Mouse (Mus musculus) CH12.LX (cell line): ENCODE measurements at regions not wholly inside any gene's neighbourhood (a gene's known extent, or its start where the extent isn't known, plus 50 kb on each side); places are given as distances from the start of the nearest gene placed in this dataset.
"Not testable (repeated sequence)": the region's sequence is repeated elsewhere in the genome, so short reads cannot be mapped to it uniquely, and the experiment has no call there.

Experiments
- DNase-seq: peaks from one replicate; pipeline ENCODE4 v3.0.0-alpha.2; 2013; ENCODE audit errors: extremely low read depth
- H3K27ac ChIP-seq: 2 replicates; pipeline ENCODE4 v1.5.1; 2012; ENCODE audit warnings: low read depth, mild to moderate bottlenecking, control low read depth, moderate library complexity; ENCODE audit not compliant: insufficient read depth
- H3K27me3 ChIP-seq: replicated peaks from 2 replicates; pipeline ENCODE3; 2012; ENCODE audit warnings: inconsistent platforms
- H3K36me3 ChIP-seq, 2 experiments: replicated peaks in 1 of 2; 2 replicates each; pipeline versions ENCODE3 to v1.6.1; 2012; ENCODE audit warnings: inconsistent platforms in 1 of 2, low read length in 1 of 2, mild to moderate bottlenecking in 1 of 2, mixed read lengths in 1 of 2, moderate library complexity in 1 of 2; ENCODE audit not compliant: control insufficient read depth in 1 of 2, insufficient read depth in 1 of 2
- H3K4me1 ChIP-seq, 2 experiments: 2 replicates each; pipeline ENCODE4 v1.6.1; 2012; ENCODE audit warnings: inconsistent platforms in 1 of 2, moderate library complexity in 1 of 2; ENCODE audit not compliant: insufficient read depth in 2 of 2, control insufficient read depth in 1 of 2
- H3K4me2 ChIP-seq: 2 replicates; pipeline ENCODE4 v1.6.1; 2012; ENCODE audit warnings: low read depth, mild to moderate bottlenecking, control low read depth; ENCODE audit not compliant: poor library complexity, insufficient read depth, severe bottlenecking
- H3K4me3 ChIP-seq, 3 experiments: fragments of 150-350 bp in 1 of 3; sonication (generic) in 1 of 3; replicated peaks in 1 of 3; 2 replicates each; pipeline versions ENCODE3 to v1.5.1; 2011 to 2012; ENCODE audit warnings: low read depth in 2 of 3, low read length in 2 of 3, mild to moderate bottlenecking in 2 of 3, moderate library complexity in 2 of 3, control low read depth in 1 of 3, improper control_type of control experiment in 1 of 3, inconsistent platforms in 1 of 3, mixed read lengths in 1 of 3; ENCODE audit not compliant: poor library complexity in 1 of 3
- H3K79me2 ChIP-seq: replicated peaks from 2 replicates; pipeline ENCODE4 v1.6.1; 2012; ENCODE audit warnings: mild to moderate bottlenecking, moderate library complexity; ENCODE audit not compliant: control insufficient read depth, poor library complexity, insufficient read depth, severe bottlenecking; ENCODE audit errors: extremely low read depth
- H3K9ac ChIP-seq: 2 replicates; pipeline ENCODE4 v1.6.1; 2012; ENCODE audit warnings: low read depth, mild to moderate bottlenecking, control low read depth, moderate library complexity; ENCODE audit not compliant: insufficient read depth
- H3K9me3 ChIP-seq: replicated peaks from 2 replicates; pipeline ENCODE3; 2012; ENCODE audit warnings: low read length, inconsistent platforms, mixed read lengths
- CHD2 ChIP-seq: IDR thresholded peaks from 2 replicates; pipeline ENCODE4 v1.6.1; 2011; ENCODE audit warnings: low read length, improper control_type of control experiment
- E2F4 ChIP-seq: IDR thresholded peaks from 2 replicates; pipeline ENCODE4 v1.6.1; 2011; ENCODE audit warnings: low read depth, low read length, improper control_type of control experiment; ENCODE audit not compliant: insufficient replicate concordance
- GABPA ChIP-seq: IDR thresholded peaks from 2 replicates; pipeline ENCODE4 v1.6.1; 2012; ENCODE audit warnings: low read depth, low read length, improper control_type of control experiment, inconsistent platforms; ENCODE audit not compliant: insufficient replicate concordance
- IRF4 ChIP-seq: IDR thresholded peaks from 2 replicates; pipeline ENCODE4 v1.6.1; 2014; ENCODE audit warnings: low read depth, mild to moderate bottlenecking, inconsistent platforms, low read length, improper control_type of control experiment
- KAT2A ChIP-seq: IDR thresholded peaks from 2 replicates; pipeline ENCODE4 v1.6.1; 2012; ENCODE audit warnings: low read length, improper control_type of control experiment, inconsistent platforms; ENCODE audit not compliant: insufficient replicate concordance
- MAZ ChIP-seq: IDR thresholded peaks from 2 replicates; pipeline ENCODE4 v1.6.1; 2012; ENCODE audit warnings: low read depth, mild to moderate bottlenecking, inconsistent platforms, low read length, improper control_type of control experiment, moderate library complexity
- MEF2A ChIP-seq: IDR thresholded peaks from 2 replicates; pipeline ENCODE4 v1.6.1; 2014; ENCODE audit warnings: low read depth, mild to moderate bottlenecking, inconsistent platforms, low read length, improper control_type of control experiment, borderline replicate concordance
- MXI1 ChIP-seq: IDR thresholded peaks from 2 replicates; pipeline ENCODE4 v1.6.1; 2011; ENCODE audit warnings: mild to moderate bottlenecking, low read depth, low read length, improper control_type of control experiment
- NELFE ChIP-seq: IDR thresholded peaks from 2 replicates; pipeline ENCODE4 v1.6.1; 2011; ENCODE audit warnings: low read depth, low read length, improper control_type of control experiment
- NRF1 ChIP-seq: IDR thresholded peaks from 2 replicates; pipeline ENCODE4 v1.6.1; 2014; ENCODE audit warnings: low read depth, mild to moderate bottlenecking, inconsistent platforms, low read length, improper control_type of control experiment, moderate library complexity
- POLR2A ChIP-seq: IDR thresholded peaks from 2 replicates; pipeline ENCODE4 v1.6.1; 2011; ENCODE audit warnings: low read depth, mild to moderate bottlenecking, improper control_type of control experiment, low read length
- POLR2AphosphoS2 ChIP-seq: IDR thresholded peaks from 2 replicates; pipeline ENCODE4 v1.6.1; 2011; ENCODE audit warnings: low read depth, low read length, improper control_type of control experiment
- RCOR1 ChIP-seq: conservative IDR thresholded peaks from 2 replicates; pipeline ENCODE4 v1.6.1; 2012; ENCODE audit warnings: low read depth, mild to moderate bottlenecking, inconsistent platforms, low read length, improper control_type of control experiment
- SIN3A ChIP-seq: IDR thresholded peaks from 2 replicates; pipeline ENCODE4 v1.6.1; 2012; ENCODE audit warnings: low read length, improper control_type of control experiment, inconsistent platforms
- SMC3 ChIP-seq: IDR thresholded peaks from 2 replicates; pipeline ENCODE4 v1.6.1; 2011; ENCODE audit warnings: low read depth, low read length, improper control_type of control experiment
- TCF12 ChIP-seq: IDR thresholded peaks from 2 replicates; pipeline ENCODE4 v1.6.1; 2014; ENCODE audit warnings: low read depth, mild to moderate bottlenecking, inconsistent platforms, low read length, improper control_type of control experiment
- USF2 ChIP-seq: conservative IDR thresholded peaks from 2 replicates; pipeline ENCODE4 v1.6.1; 2011; ENCODE audit warnings: low read depth, low read length, improper control_type of control experiment
- ZC3H11A ChIP-seq: IDR thresholded peaks from 2 replicates; pipeline ENCODE4 v1.6.1; 2012; ENCODE audit warnings: low read depth, mild to moderate bottlenecking, inconsistent platforms, low read length, improper control_type of control experiment
- ZMIZ1 ChIP-seq: IDR thresholded peaks from 2 replicates; pipeline ENCODE4 v1.6.1; 2012; ENCODE audit warnings: low read depth, mild to moderate bottlenecking, inconsistent platforms, low read length, improper control_type of control experiment
- ZNF384 ChIP-seq: IDR thresholded peaks from 2 replicates; pipeline ENCODE4 v1.6.1; 2012; ENCODE audit warnings: low read depth, low read length, improper control_type of control experiment, inconsistent platforms
- dilution Hi-C: fragments of 300-500 bp; cut with MboI; formaldehyde crosslinking; loops from 2 replicates; pipeline ENCODE4 v1.14.3; 2020; ENCODE audit warnings: low sequenced_read_pairs; ENCODE audit not compliant: extremely low pct_unique_long_range_greater_than_20kb, extremely low pct_ligation_motif_present
- in situ Hi-C: fragments of 300-500 bp; cut with MboI; formaldehyde crosslinking; loops from 3 replicates; pipeline ENCODE4 v1.14.3; 2019; ENCODE audit warnings: low sequenced_read_pairs, low pct_ligation_motif_present, low pct_unique_long_range_greater_than_20kb, mixed read lengths

GRCm38 (mm10) chr4:27423846-27424245 is 1077.2 kb upstream of the Manea start:
- in situ Hi-C loops (no loop called here), dilution Hi-C loops (no loop called here)
- Histone ChIP-seq H3K4me2 (no peak overlapping the region), H3K9ac (no peak overlapping the region), H3K27me3 (no peaks in the 10 kb centered on the region), H3K79me2 (no peaks in the 10 kb centered on the region), H3K4me1 (no peaks in the 10 kb centered on the region), H3K9me3 (peaks cover 10% of the 10 kb centered on the region), H3K27ac (no peak overlapping the region), H3K36me3 (no peaks in the 10 kb centered on the region), H3K4me3 (no peak overlapping the region)
- no peak for DNase-seq
- TF ChIP-seq POLR2AphosphoS2 (no peak), MAZ (no peak), MEF2A (no peak), TCF12 (no peak), SMC3 (no peak), ZC3H11A (no peak), NRF1 (no peak), GABPA (no peak), CHD2 (no peak), IRF4 (no peak)

- Histone ChIP-seq H3K79me2 (no peaks in the 10 kb centered on the region), H3K9ac (no peak overlapping the region), H3K27ac (no peak overlapping the region), H3K4me2 (no peak overlapping the region), H3K27me3 (no peaks in the 10 kb centered on the region), H3K36me3 (no peaks in the 10 kb centered on the region), H3K4me1 (no peaks in the 10 kb centered on the region), H3K9me3 (peaks cover 6% of the 10 kb centered on the region), H3K4me3 (no peak overlapping the region)
- dilution Hi-C loops = no loop called here
- in situ Hi-C loops = no loop called here
- DNase-seq = no peak
- TF ChIP-seq ZC3H11A (no peak), ZMIZ1 (no peak), KAT2A (no peak), POLR2AphosphoS2 (no peak), NELFE (no peak), ZNF384 (no peak), MXI1 (no peak), MAZ (no peak), POLR2A (no peak), SIN3A (no peak), E2F4 (no peak), RCOR1 (no peak), USF2 (no peak), TCF12 (no peak)
These were observed 1071.8 kb upstream of the Manea start for GRCm38 (mm10) chr4:27418517-27418916.

- H3K36me3 ChIP-seq, H3K27me3 ChIP-seq, H3K79me2 ChIP-seq, H3K4me1 ChIP-seq, H3K4me3 ChIP-seq, dilution Hi-C loops, H3K9ac ChIP-seq, H3K4me2 ChIP-seq, in situ Hi-C loops, H3K27ac ChIP-seq, DNase-seq: not testable (repeated sequence)
- peaks cover 27% of the 10 kb centered on the region for H3K9me3 ChIP-seq
These were observed 1038.2 kb upstream of the Manea start for GRCm38 (mm10) chr4:27384941-27385340.
